Mouse (Mus musculus) kidney, adult 2 months (tissue): ENCODE results near the gene Cyp26a1.

ENCODE experiments used
- CTCF ChIP-seq: fragments of 200-500 bp; conservative IDR thresholded peaks from 2 replicates; pipeline ENCODE4 v1.5.1; 2011; ENCODE audit warnings: low read depth, mild to moderate bottlenecking, control low read depth, low read length, moderate library complexity, mixed read lengths; ENCODE audit not compliant: insufficient read depth, insufficient read length
- POLR2A ChIP-seq: fragments of 200-500 bp; IDR thresholded peaks from one replicate; pipeline ENCODE4 v1.6.1; 2011; ENCODE audit warnings: low read depth, low read length, control low read depth

- TF ChIP-seq CTCF (no peak), POLR2A (no peak)
Measured at GRCm38 (mm10) chr19:37668657-37669056, 28.9 kb upstream of the Cyp26a1 start.
